Mouse (Mus musculus): Measurements from ENCODE around the gene Gm21958. TPM values are rescaled to one million over a fixed set of nuclear protein-coding genes. Genes with fewer than 3 reads are reported as not detected.

Gm21958 gene
- polyA plus RNA-seq, 3 experiments from 2014 or later: 1.1 TPM; not detected in 1

Other genes with a start within 250 kb of the Gm21958 start
- 100 to 1,000 TPM; 167 to 260 (median 233) TPM for gene Supt20, start 21.5 kb downstream of the Gm21958 start, polyA plus RNA-seq (2017; shearing (Covaris generic))
- 100 to 1,000 TPM; 228 to 264 (median 247) TPM for gene Exosc8, start 21.0 kb upstream of the Gm21958 start, polyA plus RNA-seq (2017; shearing (Covaris generic))
- gene Alg5, start 21.2 kb upstream of the Gm21958 start, polyA plus RNA-seq (2017; shearing (Covaris generic)): 10 to 100 TPM; 71.1 to 93.1 (median 79.9) TPM
- not detected for gene Smad9, start 41.2 kb upstream of the Gm21958 start, polyA plus RNA-seq (2017; shearing (Covaris generic))
- gene Rfxap, start 93.4 kb upstream of the Gm21958 start, polyA plus RNA-seq (2017; shearing (Covaris generic)): 1 to 10 TPM; 3.6 to 6.0 (median 5.8) TPM
- gene Sertm1, start 201.5 kb upstream of the Gm21958 start, polyA plus RNA-seq (2017; shearing (Covaris generic)): not detected

Data from inflammation-experienced regulatory T-cells, adult 6 months (primary cell).